Mouse (Mus musculus) spleen, adult 2 months (tissue): ENCODE data around the gene Gm17428. TPM values are rescaled to one million over a fixed set of nuclear protein-coding genes. Genes with fewer than 3 reads are reported as not detected.

Experiments
- DNase-seq, 2 experiments: peaks; one replicate each; pipeline versions ENCODE4 v3.0.0 to v3.0.0-alpha.2; 2012 to 2021; ENCODE audit warnings: low spot score in 2 of 2, low read depth in 1 of 2
- H3K27ac ChIP-seq: fragments of 200-500 bp; 2 replicates; pipeline ENCODE4 v1.5.1; 2012; ENCODE audit warnings: low read length, inconsistent platforms; ENCODE audit not compliant: insufficient read depth
- H3K27me3 ChIP-seq: fragments of 200-500 bp; 2 replicates; pipeline ENCODE4 v1.6.1; 2012; ENCODE audit warnings: mild to moderate bottlenecking, moderate library complexity, low read length, inconsistent platforms; ENCODE audit not compliant: control insufficient read depth, insufficient read depth
- H3K36me3 ChIP-seq: fragments of 200-500 bp; 2 replicates; pipeline ENCODE4 v1.6.1; 2012; ENCODE audit warnings: mild to moderate bottlenecking, low read length, inconsistent platforms; ENCODE audit not compliant: control insufficient read depth, insufficient read depth
- H3K4me1 ChIP-seq: fragments of 200-500 bp; 2 replicates; pipeline ENCODE4 v1.6.1; 2011; ENCODE audit warnings: inconsistent platforms; ENCODE audit not compliant: control insufficient read depth, insufficient read depth, insufficient read length
- H3K4me3 ChIP-seq: fragments of 200-500 bp; 2 replicates; pipeline ENCODE4 v1.5.1; 2011; ENCODE audit warnings: mild to moderate bottlenecking, inconsistent platforms; ENCODE audit not compliant: insufficient read depth, insufficient read length; ENCODE audit errors: extremely low read depth
- CTCF ChIP-seq: fragments of 200-500 bp; IDR thresholded peaks from 2 replicates; pipeline ENCODE4 v1.5.1; 2011; ENCODE audit warnings: mild to moderate bottlenecking, inconsistent platforms; ENCODE audit not compliant: insufficient read depth, insufficient read length, insufficient replicate concordance; ENCODE audit errors: extremely low read depth
- POLR2A ChIP-seq: fragments of 200-500 bp; IDR thresholded peaks from 2 replicates; pipeline ENCODE4 v1.6.1; 2011; ENCODE audit warnings: low read depth, low read length, inconsistent platforms
- WGBS: fragments of 180-500 bp; shearing (Covaris S2); methylation state at CpG from one replicate; pipeline ENCODE4 v1.1.7; 2018; 5-methylcytosine and 5-hydroxymethylcytosine counted together
- polyA plus RNA-seq: library from polyadenylated mRNA; depleted of rRNA; stranded (reverse); fragments of >200 nt; gene quantifications from 2 replicates; pipeline ENCODE4 v1.2.3, GENCODE M21; 2012

Gm17428 gene
- polyA plus RNA-seq, 1 experiment: not detected

- H3K27me3 ChIP-seq: no peaks in the 10 kb centered on the region
- no peak overlapping the region for H3K27ac ChIP-seq
Observed at GRCm38 (mm10) chr14:54950493-54950892, 26.2 kb upstream of the Gm17428 start.

GRCm38 (mm10) chr14:54951587-54951986 lies 25.1 kb upstream of the Gm17428 start:
- Histone ChIP-seq H3K4me1 (no peaks in the 10 kb centered on the region), H3K36me3 (no peaks in the 10 kb centered on the region), H3K4me3 (no peak overlapping the region), H3K27ac (no peak overlapping the region), H3K27me3 (no peaks in the 10 kb centered on the region)
- 92% methylated on average over 6 of the region's 6 CpGs for WGBS
- DNase-seq: no peak
- TF ChIP-seq CTCF (no peak), POLR2A (no peak)

More at GRCm38 (mm10) chr14:54950493-54950892, 26.2 kb upstream of the Gm17428 start:
- H3K4me1 ChIP-seq: no peaks in the 10 kb centered on the region
- no peak for TF ChIP-seq POLR2A
- DNase-seq: no peak
- no peak overlapping the region for H3K4me3 ChIP-seq
- WGBS: 67% methylated on average over 12 of the region's 12 CpGs
- H3K36me3 ChIP-seq: no peaks in the 10 kb centered on the region

GRCm38 (mm10) chr14:54953664-54954206 lies 23.0 kb upstream of the Gm17428 start:
- Histone ChIP-seq H3K4me1 (no peaks in the 10 kb centered on the region), H3K36me3 (no peaks in the 10 kb centered on the region), H3K27ac (no peak overlapping the region), H3K4me3 (no peak overlapping the region), H3K27me3 (no peaks in the 10 kb centered on the region)
- 91% methylated on average over 8 of the region's 8 CpGs for WGBS
- no peak for DNase-seq
- TF ChIP-seq CTCF (no peak), POLR2A (no peak)

GRCm38 (mm10) chr14:54954474-54954873 lies 22.3 kb upstream of the Gm17428 start:
- H3K4me1 ChIP-seq: no peaks in the 10 kb centered on the region
- no peaks in the 10 kb centered on the region for H3K36me3 ChIP-seq
- TF ChIP-seq CTCF: no peak
- TF ChIP-seq POLR2A: no peak
- 77% methylated on average over 3 of the region's 3 CpGs for WGBS
- H3K27ac ChIP-seq: no peak overlapping the region
- no peaks in the 10 kb centered on the region for H3K27me3 ChIP-seq
- no peak overlapping the region for H3K4me3 ChIP-seq
- DNase-seq: no peak

- no peak overlapping the region for H3K27ac ChIP-seq
- no peaks in the 10 kb centered on the region for H3K36me3 ChIP-seq
- DNase-seq: no peak
- TF ChIP-seq CTCF (no peak), POLR2A (no peak)
- no peaks in the 10 kb centered on the region for H3K4me1 ChIP-seq
- H3K27me3 ChIP-seq: no peaks in the 10 kb centered on the region
- no peak overlapping the region for H3K4me3 ChIP-seq
- 83% methylated on average over 3 of the region's 3 CpGs for WGBS
Observed at GRCm38 (mm10) chr14:54955481-54955880, 21.3 kb upstream of the Gm17428 start.

GRCm38 (mm10) chr14:54956533-54956932 lies 20.2 kb upstream of the Gm17428 start:
- H3K27ac ChIP-seq: no peak overlapping the region
- 86% methylated on average over 9 of the region's 9 CpGs for WGBS
- no peaks in the 10 kb centered on the region for H3K27me3 ChIP-seq
- H3K4me1 ChIP-seq: no peaks in the 10 kb centered on the region; the same call in none of the 2 replicates
- H3K4me3 ChIP-seq: no peak overlapping the region
- TF ChIP-seq POLR2A (no peak), CTCF (no peak)
- no peaks in the 10 kb centered on the region for H3K36me3 ChIP-seq
- no peak for DNase-seq

GRCm38 (mm10) chr14:54958503-54958902 lies 18.2 kb upstream of the Gm17428 start:
- Histone ChIP-seq H3K36me3 (no peaks in the 10 kb centered on the region), H3K27me3 (no peaks in the 10 kb centered on the region)

More at GRCm38 (mm10) chr14:54958503-54958902, 18.2 kb upstream of the Gm17428 start:
- no peak for TF ChIP-seq CTCF
- TF ChIP-seq POLR2A: no peak
- WGBS: 74% methylated on average over 4 of the region's 4 CpGs
- no peak overlapping the region for H3K27ac ChIP-seq
- H3K4me1 ChIP-seq: no peaks in the 10 kb centered on the region; the same call in none of the 2 replicates
- DNase-seq: no peak
- H3K4me3 ChIP-seq: no peak overlapping the region
